Mouse (Mus musculus) T-cell, adult 2 months (primary cell): ENCODE data around the gene Vwf.

Source experiments
- DNase-seq: peaks from one replicate; pipeline ENCODE4 v3.0.0; 2022; ENCODE audit warnings: low spot score

Vwf gene

GRCm38 (mm10) chr6:125541296-125541695 lies 5.3 kb upstream of the Vwf start:
- DNase-seq, result no peak

- no peak for DNase-seq
Measured at GRCm38 (mm10) chr6:125548406-125548805, 1.8 kb downstream of the Vwf start.

GRCm38 (mm10) chr6:125550172-125550571 lies 3.6 kb downstream of the Vwf start:
- no peak for DNase-seq

- no peak for DNase-seq
Measured at GRCm38 (mm10) chr6:125552760-125553159, 6.2 kb downstream of the Vwf start.

GRCm38 (mm10) chr6:125553551-125553950 lies 7.0 kb downstream of the Vwf start:
- no peak for DNase-seq

- no peak for DNase-seq
Measured at GRCm38 (mm10) chr6:125558831-125559230, 12.3 kb downstream of the Vwf start.

- DNase-seq, result no peak
Measured at GRCm38 (mm10) chr6:125561031-125561430, 14.5 kb downstream of the Vwf start.

- DNase-seq, result no peak
Measured at GRCm38 (mm10) chr6:125561521-125561920, 14.9 kb downstream of the Vwf start.

- no peak for DNase-seq
Measured at GRCm38 (mm10) chr6:125564812-125565281, 18.3 kb downstream of the Vwf start.

GRCm38 (mm10) chr6:125565326-125565725 lies 18.8 kb downstream of the Vwf start:
- no peak for DNase-seq

- DNase-seq, result no peak
Measured at GRCm38 (mm10) chr6:125566656-125567055, 20.1 kb downstream of the Vwf start.

GRCm38 (mm10) chr6:125568381-125568780 lies 21.8 kb downstream of the Vwf start:
- no peak for DNase-seq

GRCm38 (mm10) chr6:125572291-125573188 lies 26.0 kb downstream of the Vwf start:
- DNase-seq, result peak; percentile 44

GRCm38 (mm10) chr6:125573189-125573928 lies 26.8 kb downstream of the Vwf start:
- peak; percentile 82 for DNase-seq

- DNase-seq, result no peak
Measured at GRCm38 (mm10) chr6:125575080-125575479, 28.5 kb downstream of the Vwf start.

GRCm38 (mm10) chr6:125577301-125577700 lies 30.7 kb downstream of the Vwf start:
- DNase-seq, result no peak

- DNase-seq, result no peak
Measured at GRCm38 (mm10) chr6:125577882-125578646, 31.5 kb downstream of the Vwf start.

- no peak for DNase-seq
Measured at GRCm38 (mm10) chr6:125578647-125579011, 32.1 kb downstream of the Vwf start.

GRCm38 (mm10) chr6:125579864-125580263 lies 33.3 kb downstream of the Vwf start:
- no peak for DNase-seq

GRCm38 (mm10) chr6:125583666-125584065 lies 37.1 kb downstream of the Vwf start:
- no peak for DNase-seq

- no peak for DNase-seq
Measured at GRCm38 (mm10) chr6:125584266-125584665, 37.7 kb downstream of the Vwf start.

- no peak for DNase-seq
Measured at GRCm38 (mm10) chr6:125585579-125585978, 39.0 kb downstream of the Vwf start.
